Mouse (Mus musculus): ENCODE measurements at regions not wholly inside any gene's neighbourhood (a gene's known extent, or its start where the extent isn't known, plus 50 kb on each side); places are given as distances from the start of the nearest gene placed in this dataset.

DNA sequence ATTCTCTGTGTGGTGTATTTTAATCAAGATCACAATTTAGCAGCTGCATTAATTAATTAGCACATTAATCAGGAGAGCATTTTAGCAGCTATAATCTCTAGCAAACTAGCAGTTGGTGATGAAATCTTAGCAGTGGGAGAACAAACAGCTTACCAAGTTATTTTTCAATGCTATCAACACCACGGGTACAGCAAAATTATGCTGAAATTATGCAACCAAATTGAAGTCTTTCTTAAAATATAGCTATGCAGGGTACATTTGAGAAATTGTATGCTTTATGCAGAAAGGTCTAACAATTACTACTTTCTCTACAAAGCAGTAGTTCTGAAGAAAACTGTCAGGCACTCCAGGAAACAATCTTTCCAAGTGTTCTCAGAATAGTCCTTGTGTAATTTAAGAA lies 378.1 kb downstream of the Dnajb9 start:
- no peak overlapping the region for H3K9ac ChIP-seq
- no peaks in the 10 kb centered on the region for H3K4me1 ChIP-seq
- H3K9me3 ChIP-seq, result no peaks in the 10 kb centered on the region
- ATAC-seq (ENCODE audit: insufficient number of reproducible peaks, insufficient read depth, low FRiP score, low TSS enrichment, low read depth), result no peak
- no peak overlapping the region for H3K27ac ChIP-seq
- H3K36me3 ChIP-seq, result no peaks in the 10 kb centered on the region
- no peak overlapping the region for H3K4me2 ChIP-seq
- WGBS, result 69% methylated on average over 1 of the region's 1 CpGs
- H3K27me3 ChIP-seq, result no peaks in the 10 kb centered on the region
- no peak overlapping the region for H3K4me3 ChIP-seq

DNA sequence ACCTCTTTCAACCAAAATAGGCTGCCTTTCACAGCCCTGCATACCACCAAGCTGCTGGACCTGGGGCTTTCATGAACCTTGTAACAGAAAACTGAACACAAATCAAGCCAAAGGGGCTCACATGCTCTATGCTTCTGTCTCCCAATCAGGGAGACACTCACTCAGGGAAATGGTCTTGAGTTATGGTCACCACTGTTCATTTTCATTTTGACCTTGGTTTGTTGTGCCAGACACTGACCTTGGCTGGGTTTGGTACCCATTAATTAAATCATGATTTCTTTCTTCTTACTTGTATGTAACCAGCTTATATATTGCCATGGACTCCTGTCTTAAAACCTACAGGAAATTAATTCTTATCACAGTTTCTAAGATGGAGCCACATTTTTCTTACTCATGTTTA lies 381.5 kb downstream of the Dnajb9 start:
- no peak overlapping the region for H3K9ac ChIP-seq
- no peak for ATAC-seq (ENCODE audit: insufficient number of reproducible peaks, insufficient read depth, low FRiP score, low TSS enrichment, low read depth)
- no peak overlapping the region for H3K4me3 ChIP-seq
- no peak overlapping the region for H3K4me2 ChIP-seq
- H3K36me3 ChIP-seq, result no peaks in the 10 kb centered on the region
- no peaks in the 10 kb centered on the region for H3K27me3 ChIP-seq
- no peaks in the 10 kb centered on the region for H3K9me3 ChIP-seq
- H3K27ac ChIP-seq, result no peak overlapping the region
- H3K4me1 ChIP-seq, result no peaks in the 10 kb centered on the region

GRCm38 (mm10) chr12:43827901-43828300 lies 382.2 kb downstream of the Dnajb9 start:
- H3K27ac ChIP-seq, result peak overlapping the region; percentile 28; the same call in 1 of the 2 replicates
- no peaks in the 10 kb centered on the region for H3K27me3 ChIP-seq
- H3K4me1 ChIP-seq, result no peaks in the 10 kb centered on the region
- H3K9me3 ChIP-seq, result no peaks in the 10 kb centered on the region
- no peak overlapping the region for H3K4me3 ChIP-seq
- no peaks in the 10 kb centered on the region for H3K36me3 ChIP-seq
- no peak for ATAC-seq (ENCODE audit: insufficient number of reproducible peaks, insufficient read depth, low FRiP score, low TSS enrichment, low read depth)
- 78% methylated on average over 6 of the region's 6 CpGs for WGBS
- H3K9ac ChIP-seq, result no peak overlapping the region
- H3K4me2 ChIP-seq, result no peak overlapping the region

- H3K9ac ChIP-seq, result no peak overlapping the region
- no peaks in the 10 kb centered on the region for H3K9me3 ChIP-seq
- no peaks in the 10 kb centered on the region for H3K4me1 ChIP-seq
- no peaks in the 10 kb centered on the region for H3K27me3 ChIP-seq
- no peak for ATAC-seq (ENCODE audit: insufficient number of reproducible peaks, insufficient read depth, low FRiP score, low TSS enrichment, low read depth)
- no peak overlapping the region for H3K4me3 ChIP-seq
- no peak overlapping the region for H3K4me2 ChIP-seq
- no peak overlapping the region for H3K27ac ChIP-seq
- 41% methylated on average over 3 of the region's 3 CpGs for WGBS
- H3K36me3 ChIP-seq, result no peaks in the 10 kb centered on the region
These were observed 382.8 kb downstream of the Dnajb9 start for GRCm38 (mm10) chr12:43827296-43827695.

DNA sequence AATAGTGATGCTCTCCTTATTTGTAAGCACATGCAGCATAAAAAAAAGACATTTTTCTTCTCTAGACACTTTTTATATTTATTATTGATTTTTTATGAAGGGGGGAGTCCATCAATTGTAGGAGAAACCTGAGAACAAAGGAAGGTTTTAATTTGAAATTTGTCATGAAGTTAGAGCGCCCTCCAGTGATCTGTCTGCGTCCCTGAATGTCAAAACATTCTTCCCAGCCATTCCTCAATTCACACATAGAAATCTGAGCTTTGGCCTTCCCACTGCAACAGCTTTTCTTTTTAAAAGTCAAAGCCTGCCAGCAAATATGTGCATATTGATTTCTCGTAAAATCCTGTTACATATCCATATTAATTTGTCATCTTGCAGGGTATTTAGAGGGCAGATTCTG lies 396.6 kb downstream of the Dnajb9 start:
- H3K9ac ChIP-seq, result no peak overlapping the region
- H3K36me3 ChIP-seq, result no peaks in the 10 kb centered on the region
- no peaks in the 10 kb centered on the region for H3K9me3 ChIP-seq
- H3K4me2 ChIP-seq, result no peak overlapping the region
- ATAC-seq (ENCODE audit: insufficient number of reproducible peaks, insufficient read depth, low FRiP score, low TSS enrichment, low read depth), result no peak
- H3K27ac ChIP-seq, result no peak overlapping the region
- WGBS, result 9% methylated on average over 3 of the region's 3 CpGs
- no peaks in the 10 kb centered on the region for H3K4me1 ChIP-seq
- H3K27me3 ChIP-seq, result no peaks in the 10 kb centered on the region
- no peak overlapping the region for H3K4me3 ChIP-seq

- 66% methylated on average over 1 of the region's 1 CpGs for WGBS
These were observed 437.4 kb downstream of the Dnajb9 start for GRCm38 (mm10) chr12:43772766-43773165.

DNA sequence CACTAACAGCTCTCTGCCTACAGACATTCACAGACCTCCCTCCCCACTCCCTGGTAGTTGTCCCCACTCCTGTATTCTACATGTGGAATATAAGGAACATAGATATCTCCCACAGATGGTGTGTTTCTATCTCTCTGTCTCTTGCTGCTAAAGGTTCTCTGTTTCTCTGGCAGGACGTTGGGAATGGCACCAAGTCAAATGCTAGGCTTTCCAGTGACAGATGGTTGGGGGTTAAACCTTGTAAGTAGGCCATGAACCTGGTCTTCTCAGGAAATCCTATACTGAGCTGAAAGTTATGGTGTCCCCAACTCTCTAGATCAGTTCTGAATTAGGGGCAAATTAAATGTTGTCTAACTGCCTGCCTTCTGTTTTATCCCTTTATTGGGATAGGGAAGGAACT lies 448.0 kb downstream of the Dnajb9 start:
- no peaks in the 10 kb centered on the region for H3K9me3 ChIP-seq
- H3K27ac ChIP-seq, result no peak overlapping the region
- ATAC-seq (ENCODE audit: insufficient number of reproducible peaks, insufficient read depth, low FRiP score, low TSS enrichment, low read depth), result no peak
- H3K4me2 ChIP-seq, result no peak overlapping the region
- H3K27me3 ChIP-seq, result no peaks in the 10 kb centered on the region
- WGBS, result 56% methylated on average over 1 of the region's 1 CpGs
- H3K4me1 ChIP-seq, result no peaks in the 10 kb centered on the region
- no peaks in the 10 kb centered on the region for H3K36me3 ChIP-seq
- H3K4me3 ChIP-seq, result no peak overlapping the region
- H3K9ac ChIP-seq, result no peak overlapping the region

More at GRCm38 (mm10) chr12:43772766-43773165, 437.4 kb downstream of the Dnajb9 start:
- H3K4me3 ChIP-seq, result no peak overlapping the region
- no peaks in the 10 kb centered on the region for H3K4me1 ChIP-seq
- H3K27ac ChIP-seq, result no peak overlapping the region
- no peaks in the 10 kb centered on the region for H3K9me3 ChIP-seq
- H3K27me3 ChIP-seq, result no peaks in the 10 kb centered on the region
- no peak overlapping the region for H3K9ac ChIP-seq
- no peaks in the 10 kb centered on the region for H3K36me3 ChIP-seq
- ATAC-seq (ENCODE audit: insufficient number of reproducible peaks, insufficient read depth, low FRiP score, low TSS enrichment, low read depth), result no peak
- H3K4me2 ChIP-seq, result no peak overlapping the region
